15 mouse cellular contexts compared by ENCODE assay signal in genomic region chr8:91818784-91819183, GRCm38 (mm10). TPM values are rescaled to one million over a fixed set of nuclear protein-coding genes. Genes with fewer than 3 reads are reported as not detected.
DNase-seq lines count a peak whose midpoint lies in the region; ATAC-seq and TF ChIP-seq lines count a peak whose summit lies in the region.
"Had no signal": no experiment of that assay in that cellular context is flagged by ENCODE, and none has a peak within 500 bp of the region (broad histone marks: within the 10 kb centered on the region; RNA-seq: fewer than 3 reads in every experiment).

No protein-coding gene starts in this region.

- TF ChIP-seq POLR2A in kidney, adult 2 months (IDR thresholded peaks at IDR 0.05; ENCODE audit: low read depth, low read length) = no peak

- no peak overlapping the region for H3K4me2 ChIP-seq in lung, postnatal 0 days (replicated peaks; ENCODE audit: low read depth, low read length)
- no peak overlapping the region for H3K4me2 ChIP-seq in stomach, postnatal 0 days (replicated peaks; ENCODE audit: low read depth)
- H3K4me2 ChIP-seq: embryonic facial prominence, embryonic 12.5 days; forebrain, embryonic 12.5 days had no signal

- TF ChIP-seq CTCF in lung, postnatal 0 days (IDR thresholded peaks at IDR 0.05) = no peak
- TF ChIP-seq CTCF in kidney, adult 2 months (conservative IDR thresholded peaks at IDR 0.05; ENCODE audit: insufficient read depth, insufficient read length, low read depth, low read length) = no peak
- no peak for TF ChIP-seq CTCF in stomach, postnatal 0 days (IDR thresholded peaks at IDR 0.05; ENCODE audit: low read depth)

- ATAC-seq in lung, postnatal 0 days = peak; percentile 41
- ATAC-seq in stomach, postnatal 0 days (ENCODE audit: low FRiP score, low TSS enrichment) = no peak
- ATAC-seq: Patski had no signal

- H3K27me3 ChIP-seq in lung, postnatal 0 days (replicated peaks; ENCODE audit: insufficient read depth, low read length) = no peaks in the 10 kb centered on the region
- H3K27me3 ChIP-seq in kidney, adult 2 months (replicated peaks; ENCODE audit: control insufficient read depth, insufficient read depth, low read length) = no peaks in the 10 kb centered on the region
- H3K27me3 ChIP-seq in stomach, postnatal 0 days (ENCODE audit: control insufficient read depth, insufficient read depth, low read length) = no peaks in the 10 kb centered on the region
- H3K27me3 ChIP-seq: embryonic facial prominence, embryonic 12.5 days; Patski had no signal

- H3K4me3 ChIP-seq in lung, postnatal 0 days (ENCODE audit: low read depth, low read length) = no peak overlapping the region
- H3K4me3 ChIP-seq in kidney, adult 2 months (ENCODE audit: insufficient read depth, low read depth, low read length) = no peak overlapping the region
- no peak overlapping the region for H3K4me3 ChIP-seq in stomach, postnatal 0 days (ENCODE audit: low read depth, low read length)
- H3K4me3 ChIP-seq: embryonic facial prominence, embryonic 12.5 days; forebrain, embryonic 12.5 days; limb, embryonic 10.5 days had no signal

- no peaks in the 10 kb centered on the region for H3K36me3 ChIP-seq in lung, postnatal 0 days (ENCODE audit: insufficient read depth, low read length)
- H3K36me3 ChIP-seq in kidney, adult 2 months (ENCODE audit: control insufficient read depth, insufficient read depth, low read length) = no peaks in the 10 kb centered on the region
- H3K36me3 ChIP-seq in stomach, postnatal 0 days (ENCODE audit: control insufficient read depth, insufficient read depth, low read length) = no peaks in the 10 kb centered on the region; the same call in 1 of the 2 replicates
- H3K36me3 ChIP-seq: embryonic facial prominence, embryonic 12.5 days; forebrain, embryonic 12.5 days; limb, embryonic 10.5 days had no signal

- H3K27ac ChIP-seq in lung, postnatal 0 days (ENCODE audit: low read length) = no peak overlapping the region
- peak overlapping the region; percentile 43 for H3K27ac ChIP-seq in kidney, adult 2 months (ENCODE audit: insufficient read depth, low read depth, low read length)
- no peak overlapping the region for H3K27ac ChIP-seq in stomach, postnatal 0 days (replicated peaks)
- H3K27ac ChIP-seq: embryonic facial prominence, embryonic 12.5 days; forebrain, embryonic 12.5 days; limb, embryonic 10.5 days; macrophage had no signal

- peak; percentile 75 to 79 for DNase-seq in adrenal gland, adult (ENCODE audit: inconsistent age in 2 of 2, low spot score in 1 of 2)
- no peak for DNase-seq in adrenal gland, postnatal 4 days (ENCODE audit: low spot score in 2 of 2)
- peak; percentile 44 for DNase-seq in lung, postnatal 0 days (ENCODE audit: low spot score)
- no peak for DNase-seq in lung, postnatal 14 days
- DNase-seq in kidney, adult 2 months = peak; percentile 90
- DNase-seq in kidney, postnatal 4 days = peak; percentile 70 to 82
- no peak for DNase-seq in stomach, postnatal 0 days (ENCODE audit: low spot score)
- DNase-seq in frontal cortex, adult 2 months (ENCODE audit: extremely low spot score in 1 of 2, low spot score in 1 of 2) = no peak
- DNase-seq: right cerebral cortex, postnatal 25 days had no signal

- no peak overlapping the region for H3K9ac ChIP-seq in lung, postnatal 0 days (replicated peaks; ENCODE audit: low read depth)
- H3K9ac ChIP-seq in stomach, postnatal 0 days (ENCODE audit: low read length) = no peak overlapping the region
- H3K9ac ChIP-seq: embryonic facial prominence, embryonic 12.5 days; forebrain, embryonic 12.5 days had no signal

- no peaks in the 10 kb centered on the region for H3K9me3 ChIP-seq in lung, postnatal 0 days (ENCODE audit: low read length)
- H3K9me3 ChIP-seq in stomach, postnatal 0 days (ENCODE audit: control insufficient read depth, low read length) = no peaks in the 10 kb centered on the region
- H3K9me3 ChIP-seq: embryonic facial prominence, embryonic 12.5 days; forebrain, embryonic 12.5 days; limb, embryonic 10.5 days had no signal

- peaks cover 3% of the 10 kb centered on the region; the same call in 1 of the 2 replicates for H3K4me1 ChIP-seq in lung, postnatal 0 days (ENCODE audit: insufficient read depth, low read depth, low read length)
- no peaks in the 10 kb centered on the region for H3K4me1 ChIP-seq in kidney, adult 2 months (ENCODE audit: control insufficient read depth, insufficient read depth, low read length)
- no peaks in the 10 kb centered on the region for H3K4me1 ChIP-seq in stomach, postnatal 0 days (replicated peaks; ENCODE audit: control insufficient read depth, insufficient read depth)
- H3K4me1 ChIP-seq: forebrain, embryonic 12.5 days had no signal

- WGBS in lung, postnatal 0 days = 16% methylated on average over 3 of the region's 3 CpGs
- 51% methylated on average over 3 of the region's 3 CpGs for WGBS in kidney, adult 2 months
- WGBS in stomach, postnatal 0 days = 45% methylated on average over 3 of the region's 3 CpGs

- no peak for TF ChIP-seq EP300 in lung, postnatal 0 days (IDR thresholded peaks at IDR 0.05)
- no peak for TF ChIP-seq EP300 in stomach, postnatal 0 days (optimal IDR thresholded peaks at IDR 0.05)

RNA-seq across cellular contexts. Expression of gene Irx3, which starts 16.9 kb away (rescaled TPM):
- total RNA-seq in adrenal gland, postnatal 4 days (2021) = 10 to 100 TPM; 14.4 to 15.1 TPM
- polyA plus RNA-seq in lung, postnatal 0 days (2015; fragmentation: Nextera tagmentation; extraction: Ambion mirVana) = 36.6 and 43.9 TPM in 2 replicates
- polyA plus RNA-seq in kidney, adult 2 months (2012; rRNA removed) = 22.3 and 28.5 TPM in 2 replicates
- polyA plus RNA-seq in stomach, postnatal 0 days (2015; fragmentation: Nextera tagmentation; extraction: Ambion mirVana) = 7.6 and 7.7 TPM in 2 replicates
- 0.10 and 0.36 TPM in 2 replicates for polyA plus RNA-seq in frontal cortex, adult 2 months (2012; rRNA removed)
- total RNA-seq: neutrophil, adult 5-6 weeks had no signal
- polyA plus RNA-seq: macrophage had no signal

Comparison
In these comparisons a context has a peak if more than half of its experiments do, and no peak if none do; other contexts are left out.
1. DNase-seq: peak in adrenal gland, adult (2 of 2), lung, postnatal 0 days (single experiment), kidney, adult 2 months (single experiment) and kidney, postnatal 4 days (2 of 2); none in adrenal gland, postnatal 4 days (0 of 2), lung, postnatal 14 days (single experiment), stomach, postnatal 0 days (single experiment) and frontal cortex, adult 2 months (0 of 2).